Mouse (Mus musculus): ENCODE data around the gene Rps23. TPM values are rescaled to one million over a fixed set of nuclear protein-coding genes. Genes with fewer than 3 reads are reported as not detected.

Rps23 gene
- polyA plus RNA-seq, 1 experiment from 2014 or later, result 226 TPM

GRCm38 (mm10) chr13:90939600-90939999 lies 16.8 kb downstream of the Rps23 start:
- H3K4me3 ChIP-seq, result no peak overlapping the region
- no peaks in the 10 kb centered on the region for H3K27me3 ChIP-seq
- no peaks in the 10 kb centered on the region for H3K4me1 ChIP-seq
- no peaks in the 10 kb centered on the region for H3K9me3 ChIP-seq
- WGBS, result 80% methylated on average over 5 of the region's 5 CpGs
- H3K36me3 ChIP-seq, result no peaks in the 10 kb centered on the region
- H3K27ac ChIP-seq, result no peak overlapping the region
- no peak overlapping the region for H3K4me2 ChIP-seq
- ATAC-seq (ENCODE audit: insufficient number of reproducible peaks, low FRiP score, low TSS enrichment, low read depth), result no peak
- no peak overlapping the region for H3K9ac ChIP-seq

GRCm38 (mm10) chr13:90958894-90959293 lies 36.1 kb downstream of the Rps23 start:
- no peak overlapping the region for H3K9ac ChIP-seq
- H3K27me3 ChIP-seq, result no peaks in the 10 kb centered on the region
- H3K36me3 ChIP-seq, result no peaks in the 10 kb centered on the region
- ATAC-seq (ENCODE audit: insufficient number of reproducible peaks, low FRiP score, low TSS enrichment, low read depth), result no peak
- no peak overlapping the region for H3K4me2 ChIP-seq
- no peak overlapping the region for H3K4me3 ChIP-seq
- no peaks in the 10 kb centered on the region for H3K4me1 ChIP-seq
- 34% methylated on average over 2 of the region's 2 CpGs for WGBS
- H3K9me3 ChIP-seq, result no peaks in the 10 kb centered on the region
- no peak overlapping the region for H3K27ac ChIP-seq

GRCm38 (mm10) chr13:90960591-90960990 lies 37.8 kb downstream of the Rps23 start:
- Histone ChIP-seq H3K4me3 (no peak overlapping the region), H3K4me1 (no peaks in the 10 kb centered on the region), H3K27ac (no peak overlapping the region), H3K9ac (no peak overlapping the region), H3K27me3 (no peaks in the 10 kb centered on the region), H3K4me2 (no peak overlapping the region), H3K9me3 (no peaks in the 10 kb centered on the region), H3K36me3 (no peaks in the 10 kb centered on the region)
- ATAC-seq (ENCODE audit: insufficient number of reproducible peaks, low FRiP score, low TSS enrichment, low read depth), result no peak
- WGBS, result 93% methylated on average over 8 of the region's 8 CpGs

- H3K4me2 ChIP-seq, result no peak overlapping the region
- no peak overlapping the region for H3K4me3 ChIP-seq
- H3K9ac ChIP-seq, result no peak overlapping the region
- no peak for ATAC-seq (ENCODE audit: insufficient number of reproducible peaks, low FRiP score, low TSS enrichment, low read depth)
- no peak overlapping the region for H3K27ac ChIP-seq
- WGBS, result 70% methylated on average over 10 of the region's 10 CpGs
- H3K9me3 ChIP-seq, result no peaks in the 10 kb centered on the region
- no peaks in the 10 kb centered on the region for H3K36me3 ChIP-seq
- H3K27me3 ChIP-seq, result no peaks in the 10 kb centered on the region
- no peaks in the 10 kb centered on the region for H3K4me1 ChIP-seq
These were observed 40.3 kb downstream of the Rps23 start for GRCm38 (mm10) chr13:90962836-90963760.

- Histone ChIP-seq H3K36me3 (no peaks in the 10 kb centered on the region), H3K27me3 (no peaks in the 10 kb centered on the region), H3K4me1 (no peaks in the 10 kb centered on the region), H3K27ac (no peak overlapping the region), H3K4me2 (no peak overlapping the region), H3K4me3 (no peak overlapping the region), H3K9ac (no peak overlapping the region), H3K9me3 (no peaks in the 10 kb centered on the region)
- ATAC-seq (ENCODE audit: insufficient number of reproducible peaks, low FRiP score, low TSS enrichment, low read depth), result no peak
- 68% methylated on average over 4 of the region's 4 CpGs for WGBS
These were observed 41.8 kb downstream of the Rps23 start for GRCm38 (mm10) chr13:90964511-90964910.

GRCm38 (mm10) chr13:90965996-90966395 lies 43.2 kb downstream of the Rps23 start:
- H3K4me2 ChIP-seq, result no peak overlapping the region
- H3K9me3 ChIP-seq, result no peaks in the 10 kb centered on the region
- H3K4me1 ChIP-seq, result no peaks in the 10 kb centered on the region
- H3K27me3 ChIP-seq, result no peaks in the 10 kb centered on the region
- 81% methylated on average over 8 of the region's 8 CpGs for WGBS
- no peaks in the 10 kb centered on the region for H3K36me3 ChIP-seq
- H3K27ac ChIP-seq, result no peak overlapping the region
- no peak for ATAC-seq (ENCODE audit: insufficient number of reproducible peaks, low FRiP score, low TSS enrichment, low read depth)
- H3K9ac ChIP-seq, result no peak overlapping the region
- no peak overlapping the region for H3K4me3 ChIP-seq

- Histone ChIP-seq H3K4me1 (no peaks in the 10 kb centered on the region), H3K4me3 (no peak overlapping the region), H3K36me3 (no peaks in the 10 kb centered on the region), H3K9me3 (no peaks in the 10 kb centered on the region), H3K4me2 (no peak overlapping the region), H3K27ac (no peak overlapping the region), H3K27me3 (no peaks in the 10 kb centered on the region), H3K9ac (no peak overlapping the region)
- WGBS, result 3% methylated on average over 4 of the region's 4 CpGs
- no peak for ATAC-seq (ENCODE audit: insufficient number of reproducible peaks, low FRiP score, low TSS enrichment, low read depth)
These were observed 44.7 kb downstream of the Rps23 start for GRCm38 (mm10) chr13:90967422-90967821.

- H3K4me2 ChIP-seq, result no peak overlapping the region
- no peak for ATAC-seq (ENCODE audit: insufficient number of reproducible peaks, low FRiP score, low TSS enrichment, low read depth)
- no peak overlapping the region for H3K27ac ChIP-seq
- H3K36me3 ChIP-seq, result no peaks in the 10 kb centered on the region
- no peaks in the 10 kb centered on the region for H3K4me1 ChIP-seq
- H3K9me3 ChIP-seq, result no peaks in the 10 kb centered on the region
- 66% methylated on average over 4 of the region's 4 CpGs for WGBS
- H3K4me3 ChIP-seq, result no peak overlapping the region
- no peak overlapping the region for H3K9ac ChIP-seq
- no peaks in the 10 kb centered on the region for H3K27me3 ChIP-seq
These were observed 46.2 kb downstream of the Rps23 start for GRCm38 (mm10) chr13:90968940-90969339.

GRCm38 (mm10) chr13:90970259-90971017 lies 47.7 kb downstream of the Rps23 start:
- no peak overlapping the region for H3K27ac ChIP-seq
- no peak for ATAC-seq (ENCODE audit: insufficient number of reproducible peaks, low FRiP score, low TSS enrichment, low read depth)

GRCm38 (mm10) chr13:90973409-90973808 lies 50.7 kb downstream of the Rps23 start:
- H3K4me2 ChIP-seq, result no peak overlapping the region
- no peak overlapping the region for H3K4me3 ChIP-seq
- no peaks in the 10 kb centered on the region for H3K27me3 ChIP-seq
- H3K27ac ChIP-seq, result no peak overlapping the region
- no peak for ATAC-seq (ENCODE audit: insufficient number of reproducible peaks, low FRiP score, low TSS enrichment, low read depth)
- H3K36me3 ChIP-seq, result no peaks in the 10 kb centered on the region
- no peaks in the 10 kb centered on the region for H3K9me3 ChIP-seq
- WGBS, result 36% methylated on average over 7 of the region's 7 CpGs
- no peaks in the 10 kb centered on the region for H3K4me1 ChIP-seq
- no peak overlapping the region for H3K9ac ChIP-seq

More at GRCm38 (mm10) chr13:90970259-90971017, 47.7 kb downstream of the Rps23 start:
- WGBS, result 81% methylated on average over 10 of the region's 10 CpGs
- Histone ChIP-seq H3K4me2 (no peak overlapping the region), H3K4me3 (no peak overlapping the region), H3K36me3 (no peaks in the 10 kb centered on the region), H3K9me3 (no peaks in the 10 kb centered on the region), H3K9ac (no peak overlapping the region), H3K27me3 (no peaks in the 10 kb centered on the region), H3K4me1 (no peaks in the 10 kb centered on the region)

Data from limb, embryonic 15.5 days (tissue).